Mouse (Mus musculus) thymus, postnatal 36 days (tissue): ENCODE measurements at regions not wholly inside any gene's neighbourhood (a gene's known extent, or its start where the extent isn't known, plus 50 kb on each side); places are given as distances from the start of the nearest gene placed in this dataset.

ENCODE experiments used
- DNase-seq, 2 experiments: peaks; one replicate each; pipeline ENCODE4 v3.0.0; 2022; ENCODE audit warnings: mixed read lengths in 2 of 2

DNA sequence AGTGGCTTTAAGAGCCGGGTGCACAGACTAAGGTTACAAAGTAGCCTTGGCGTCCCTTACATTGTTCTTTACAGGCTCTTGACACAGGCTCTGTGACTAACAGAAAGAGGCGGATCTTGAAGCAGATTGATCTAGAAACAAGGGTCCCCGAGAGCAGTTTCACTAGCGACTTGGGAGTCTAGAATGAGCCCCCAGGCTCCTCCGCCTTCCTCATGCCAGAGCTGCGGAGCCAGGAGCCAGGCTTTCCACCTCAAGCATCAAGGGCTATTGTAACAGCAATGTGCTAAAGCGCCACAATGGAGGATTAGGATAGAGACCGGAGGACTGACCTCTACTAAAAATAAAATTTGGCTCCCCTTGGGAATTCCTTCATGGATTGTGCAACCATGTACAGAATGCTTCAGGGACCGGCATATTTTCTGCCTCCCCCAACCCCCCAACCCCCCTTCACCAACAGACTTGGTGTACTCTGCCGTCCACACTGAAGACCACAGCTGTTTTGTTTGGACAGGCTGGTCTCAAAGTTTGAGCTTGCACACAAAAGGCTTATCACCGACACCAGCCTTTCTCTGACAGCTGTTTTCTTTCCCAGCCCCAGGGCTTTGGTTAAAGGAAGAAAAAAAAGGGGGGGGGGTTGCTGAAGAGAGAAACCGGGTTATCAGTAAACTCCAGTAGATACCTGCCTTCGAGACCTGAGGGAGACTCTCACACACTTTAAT, 60.2 kb upstream of the Gm10295 start:
- DNase-seq: no peak

DNA sequence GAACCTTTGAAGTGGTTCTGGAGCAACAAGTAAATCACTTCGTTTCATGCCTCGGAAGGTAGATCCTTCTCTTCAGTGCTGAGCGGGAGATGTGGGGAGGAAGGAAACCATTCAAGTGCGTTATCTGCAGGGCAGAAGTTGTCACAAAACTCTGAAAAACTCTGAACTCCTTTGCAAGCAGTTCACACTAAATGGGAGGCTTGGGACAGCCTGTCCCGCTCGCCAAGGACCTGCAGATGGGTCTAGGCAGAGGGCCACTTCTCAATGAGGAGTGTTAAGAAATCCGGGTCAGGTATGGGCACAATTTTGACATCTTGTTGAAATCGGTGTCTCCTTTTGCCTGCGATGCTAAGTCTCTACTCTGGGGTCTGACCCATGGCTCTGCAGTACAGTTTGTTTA, 58.6 kb upstream of the Gm10295 start:
- no peak for DNase-seq

DNA sequence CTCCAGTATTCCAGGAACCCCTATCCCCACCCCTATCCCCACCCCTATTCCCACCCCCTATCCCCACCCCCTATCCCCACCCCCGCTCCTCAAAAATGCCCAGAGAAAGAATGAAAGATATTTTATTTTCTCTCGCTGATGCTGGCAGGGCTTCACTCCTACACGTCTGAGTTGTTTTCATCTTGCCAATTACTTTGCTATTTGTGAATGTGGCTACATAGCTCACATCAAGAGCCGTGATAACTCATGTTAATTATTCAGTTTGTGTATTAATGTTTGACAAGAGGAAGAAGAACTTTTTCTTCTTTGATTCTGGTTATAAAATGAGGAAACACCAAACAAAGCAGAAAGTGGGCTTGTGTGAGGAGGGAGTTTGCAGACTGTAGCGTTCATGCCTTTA, 57.8 kb upstream of the Gm10295 start:
- DNase-seq: no peak

DNA sequence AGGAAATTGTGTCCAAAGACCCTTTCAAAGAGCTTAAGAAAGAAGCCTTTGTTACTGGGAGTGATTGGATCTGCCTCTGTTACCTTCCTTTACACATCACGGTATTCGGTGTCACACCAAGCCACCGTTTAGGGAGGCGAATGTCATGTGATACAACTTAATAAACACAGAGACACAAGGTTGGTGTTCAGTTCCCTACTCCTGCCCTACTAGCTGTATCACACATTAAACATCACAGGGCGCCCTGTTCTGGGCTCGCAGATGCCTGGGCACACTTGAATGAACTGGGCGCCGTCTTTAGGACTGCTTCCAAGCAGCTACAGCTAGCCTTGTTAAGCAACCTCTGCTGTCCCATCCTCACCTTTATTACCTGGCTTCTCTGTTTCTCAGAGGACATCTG, 55.0 kb upstream of the Gm10295 start:
- no peak for DNase-seq
